Mouse (Mus musculus): ENCODE data around the gene Scn2b. TPM values are rescaled to one million over a fixed set of nuclear protein-coding genes. Genes with fewer than 3 reads are reported as not detected.

Scn2b gene
- total RNA-seq (2023): 1 to 10 TPM; 1.2 to 1.3 TPM

GRCm38 (mm10) chr9:45117741-45118431 lies at the start of gene Scn2b:
Scn2b (plus strand) TSS chr9:45117782.

DNA sequence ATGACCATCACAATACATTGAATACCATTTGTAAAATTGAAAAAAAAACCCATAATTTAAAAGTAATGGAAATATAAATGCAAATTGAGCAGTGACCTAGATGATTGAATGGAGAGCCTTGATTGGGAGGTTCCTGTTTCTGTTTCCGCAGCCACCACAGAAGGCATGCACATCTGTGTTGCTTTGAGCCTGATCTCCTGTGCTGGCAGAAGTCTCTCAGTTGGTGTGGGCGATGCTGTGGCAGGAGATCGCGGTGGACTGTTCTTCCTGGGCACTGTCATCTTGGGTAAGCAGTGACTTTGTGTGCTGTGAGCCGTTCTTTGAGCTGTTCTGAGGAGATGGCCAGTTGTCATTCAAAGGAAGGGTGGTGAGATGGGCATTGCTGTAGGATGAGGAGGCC lies 38.6 kb upstream of the Scn2b start, which contains the start of gene Jaml:
Jaml (plus strand) TSS at position 173 of the 400 bp plus-strand sequence.

GRCm38 (mm10) chr9:45138191-45139032 lies 20.8 kb downstream of the Scn2b start, which contains the start of gene Scn4b:
Scn4b (plus strand) TSS chr9:45138395.

Other genes with a start within 250 kb of the Scn2b start
- 10 to 100 TPM; 35.4 to 40.9 TPM for gene Kmt2a, start 236.5 kb upstream of the Scn2b start, total RNA-seq (2023)
- gene Atp5l, start 197.0 kb upstream of the Scn2b start, total RNA-seq (2023): 100 to 1,000 TPM; 196 to 198 TPM
- gene Ube4a, start 152.2 kb upstream of the Scn2b start, total RNA-seq (2023): 10 to 100 TPM; 70.0 to 75.4 TPM
- 1 to 10 TPM; 1.0 to 1.3 TPM for gene Cd3g, start 137.4 kb upstream of the Scn2b start, total RNA-seq (2023)
- gene Cd3d, start 136.0 kb upstream of the Scn2b start, total RNA-seq (2023): 100 to 1,000 TPM; 101 to 146 TPM
- under 1 TPM; 0.35 to 0.58 TPM for gene Cd3e, start 108.2 kb upstream of the Scn2b start, total RNA-seq (2023)
- gene Mpzl2, start 78.0 kb upstream of the Scn2b start, total RNA-seq (2023): under 1 TPM; 0.11 to 0.44 TPM
- 10 to 100 TPM in 1 of 2 experiments, 1 to 10 TPM in 1; 8.4 to 14.5 TPM for gene Mpzl3, start 62.6 kb upstream of the Scn2b start, total RNA-seq (2023)
- gene Jaml, start 38.6 kb upstream of the Scn2b start, total RNA-seq (2023): 100 to 1,000 TPM in 1 of 2 experiments, 10 to 100 TPM in 1; 98.4 to 104 TPM
- under 1 TPM in 1 of 2 experiments, not detected in 1; 0.40 TPM for gene Scn4b, start 20.6 kb downstream of the Scn2b start, total RNA-seq (2023)
- gene BC049352, start 64.2 kb downstream of the Scn2b start, total RNA-seq (2023): under 1 TPM in 1 of 2 experiments, not detected in 1; 0.79 TPM
- under 1 TPM in 1 of 2 experiments, not detected in 1; 0.18 TPM for gene Tmprss4, start 86.3 kb downstream of the Scn2b start, total RNA-seq (2023)
- 10 to 100 TPM; 69.6 to 82.4 TPM for gene Il10ra, start 151.4 kb downstream of the Scn2b start, total RNA-seq (2023)
- not detected for gene Tmprss13, start 201.3 kb downstream of the Scn2b start, total RNA-seq (2023)